ENCODE assay signal across 9 mouse cellular contexts in genomic region chr9:32710987-32711652, GRCm38 (mm10).
A peak's percentile ranks its signal among the peaks of the same experiment; 100 is the strongest.
DNase-seq lines count a peak whose midpoint lies in the region; ATAC-seq and TF ChIP-seq lines count a peak whose summit lies in the region.
"Had no signal": no experiment of that assay in that cellular context is flagged by ENCODE, and none has a peak within 500 bp of the region (broad histone marks: within the 10 kb centered on the region; RNA-seq: fewer than 3 reads in every experiment).

No protein-coding gene starts in this region.

- TF ChIP-seq CTCF in lung, adult 2 months (IDR thresholded peaks at IDR 0.05; ENCODE audit: insufficient read depth, low read length) = no peak

- DNase-seq in embryonic facial prominence, embryonic 14.5 days (ENCODE audit: low spot score) = peak; percentile 59
- no peak for DNase-seq in embryonic facial prominence, embryonic 10.5 days (ENCODE audit: low spot score)
- DNase-seq in lung, adult 2 months = no peak
- DNase-seq in cerebellum, adult 18-20 months = no peak

- H3K27me3 ChIP-seq in embryonic facial prominence, embryonic 14.5 days (replicated peaks; ENCODE audit: control insufficient read depth, insufficient read depth, low read length) = no peaks in the 10 kb centered on the region
- H3K27me3 ChIP-seq in embryonic facial prominence, embryonic 10.5 days (replicated peaks; ENCODE audit: low read depth, poor library complexity, severe bottlenecking) = 0 out of 2 replicates have a peak, but pooled peaks cover 5% of the 10 kb centered on the region
- H3K27me3 ChIP-seq in lung, embryonic 15.5 days = no peaks in the 10 kb centered on the region
- no peaks in the 10 kb centered on the region for H3K27me3 ChIP-seq in limb, embryonic 15.5 days
- H3K27me3 ChIP-seq in hindbrain, embryonic 12.5 days = peaks cover 34% of the 10 kb centered on the region
- H3K27me3 ChIP-seq: embryonic facial prominence, embryonic 12.5 days had no signal

- no peak overlapping the region for H3K27ac ChIP-seq in embryonic facial prominence, embryonic 14.5 days (replicated peaks; ENCODE audit: low read depth, low read length)
- no peak overlapping the region for H3K27ac ChIP-seq in embryonic facial prominence, embryonic 10.5 days (replicated peaks)
- H3K27ac ChIP-seq in lung, embryonic 15.5 days = peak overlapping the region; percentile 20; the same call in 1 of the 2 replicates
- peak overlapping the region; percentile 46 for H3K27ac ChIP-seq in brown adipose tissue, adult 24 weeks (replicated peaks; ENCODE audit: low read depth, low read length)
- peak overlapping the region; percentile 35 for H3K27ac ChIP-seq in limb, embryonic 15.5 days
- no peak overlapping the region; the same call in 1 of the 2 replicates for H3K27ac ChIP-seq in hindbrain, embryonic 12.5 days
- H3K27ac ChIP-seq: embryonic facial prominence, embryonic 12.5 days had no signal

- ATAC-seq in embryonic facial prominence, embryonic 14.5 days (ENCODE audit: low read depth) = no peak
- peak; percentile 23; the same call in 1 of the 2 replicates for ATAC-seq in lung, embryonic 15.5 days (ENCODE audit: borderline replicate concordance, extremely low read depth, low FRiP score, low TSS enrichment)
- ATAC-seq in limb, embryonic 15.5 days (ENCODE audit: insufficient number of reproducible peaks, low FRiP score, low TSS enrichment, low read depth) = 0 out of 2 replicates have a peak, but pooled peaks have one; percentile 30
- ATAC-seq in hindbrain, embryonic 12.5 days (ENCODE audit: low FRiP score) = no peak

- H3K9ac ChIP-seq in embryonic facial prominence, embryonic 14.5 days (ENCODE audit: low read depth, low read length) = no peak overlapping the region
- no peak overlapping the region for H3K9ac ChIP-seq in lung, embryonic 15.5 days
- no peak overlapping the region for H3K9ac ChIP-seq in limb, embryonic 15.5 days
- no peak overlapping the region for H3K9ac ChIP-seq in hindbrain, embryonic 12.5 days
- H3K9ac ChIP-seq: embryonic facial prominence, embryonic 12.5 days had no signal

- H3K4me3 ChIP-seq in embryonic facial prominence, embryonic 14.5 days (ENCODE audit: low read depth, low read length) = no peak overlapping the region
- no peak overlapping the region for H3K4me3 ChIP-seq in embryonic facial prominence, embryonic 10.5 days
- no peak overlapping the region for H3K4me3 ChIP-seq in lung, embryonic 15.5 days
- H3K4me3 ChIP-seq in lung, adult 2 months (replicated peaks; ENCODE audit: extremely low read depth, low read depth, low read length) = no peak overlapping the region
- H3K4me3 ChIP-seq in brown adipose tissue, adult 24 weeks (ENCODE audit: insufficient read depth, low read depth, low read length) = no peak overlapping the region
- H3K4me3 ChIP-seq in limb, embryonic 15.5 days = no peak overlapping the region
- no peak overlapping the region for H3K4me3 ChIP-seq in hindbrain, embryonic 12.5 days
- H3K4me3 ChIP-seq: embryonic facial prominence, embryonic 12.5 days had no signal

- peaks cover 69% of the 10 kb centered on the region for H3K4me1 ChIP-seq in embryonic facial prominence, embryonic 14.5 days (ENCODE audit: control insufficient read depth, insufficient read depth, low read length)
- H3K4me1 ChIP-seq in embryonic facial prominence, embryonic 10.5 days = peaks cover 86% of the 10 kb centered on the region
- H3K4me1 ChIP-seq in lung, embryonic 15.5 days = peaks cover 84% of the 10 kb centered on the region
- peaks cover 61% of the 10 kb centered on the region for H3K4me1 ChIP-seq in lung, adult 2 months (ENCODE audit: control insufficient read depth, insufficient read depth, low read length)
- H3K4me1 ChIP-seq in brown adipose tissue, adult 24 weeks (ENCODE audit: control insufficient read depth, insufficient read depth, insufficient read length, low read length) = peaks cover 55% of the 10 kb centered on the region
- peaks cover 71% of the 10 kb centered on the region for H3K4me1 ChIP-seq in limb, embryonic 15.5 days
- H3K4me1 ChIP-seq in hindbrain, embryonic 12.5 days = peaks cover 11% of the 10 kb centered on the region

- WGBS in embryonic facial prominence, embryonic 14.5 days = 63% methylated on average over 12 of the region's 12 CpGs
- 85% methylated on average over 12 of the region's 12 CpGs for WGBS in embryonic facial prominence, embryonic 10.5 days
- 43% methylated on average over 12 of the region's 12 CpGs for WGBS in lung, embryonic 15.5 days
- 34% methylated on average over 12 of the region's 12 CpGs for WGBS in lung, adult 2 months
- WGBS in limb, embryonic 15.5 days = 35% methylated on average over 12 of the region's 12 CpGs
- 76% methylated on average over 12 of the region's 12 CpGs for WGBS in hindbrain, embryonic 12.5 days

- no peak overlapping the region for H3K4me2 ChIP-seq in embryonic facial prominence, embryonic 14.5 days (ENCODE audit: low read depth, low read length)
- no peak overlapping the region for H3K4me2 ChIP-seq in lung, embryonic 15.5 days
- H3K4me2 ChIP-seq in limb, embryonic 15.5 days = 0 out of 2 replicates have a peak overlapping the region, but pooled peaks have one; percentile 4
- H3K4me2 ChIP-seq in hindbrain, embryonic 12.5 days (replicated peaks) = no peak overlapping the region
- H3K4me2 ChIP-seq: embryonic facial prominence, embryonic 12.5 days had no signal

- H3K36me3 ChIP-seq in embryonic facial prominence, embryonic 14.5 days (ENCODE audit: control insufficient read depth, insufficient read depth, low read length) = no peaks in the 10 kb centered on the region
- H3K36me3 ChIP-seq in embryonic facial prominence, embryonic 10.5 days (replicated peaks) = 0 out of 2 replicates have a peak, but pooled peaks cover under 1% of the 10 kb centered on the region
- no peaks in the 10 kb centered on the region for H3K36me3 ChIP-seq in lung, embryonic 15.5 days
- no peaks in the 10 kb centered on the region for H3K36me3 ChIP-seq in limb, embryonic 15.5 days
- H3K36me3 ChIP-seq in hindbrain, embryonic 12.5 days = no peaks in the 10 kb centered on the region
- H3K36me3 ChIP-seq: embryonic facial prominence, embryonic 12.5 days had no signal

- no peak for TF ChIP-seq POLR2A in lung, adult 2 months (IDR thresholded peaks at IDR 0.05; ENCODE audit: borderline replicate concordance, extremely low read depth, low read depth, low read length)

- H3K9me3 ChIP-seq in embryonic facial prominence, embryonic 14.5 days (ENCODE audit: control insufficient read depth, low read length) = no peaks in the 10 kb centered on the region
- no peaks in the 10 kb centered on the region for H3K9me3 ChIP-seq in embryonic facial prominence, embryonic 10.5 days
- no peaks in the 10 kb centered on the region for H3K9me3 ChIP-seq in lung, embryonic 15.5 days
- H3K9me3 ChIP-seq in limb, embryonic 15.5 days = no peaks in the 10 kb centered on the region
- peaks cover 10% of the 10 kb centered on the region for H3K9me3 ChIP-seq in hindbrain, embryonic 12.5 days (replicated peaks)
- H3K9me3 ChIP-seq: embryonic facial prominence, embryonic 12.5 days had no signal

Comparison
In these comparisons a context has a peak if more than half of its experiments do, and no peak if none do; other contexts are left out.
1. ATAC-seq: peak in lung, embryonic 15.5 days (single experiment) and limb, embryonic 15.5 days (single experiment); none in embryonic facial prominence, embryonic 14.5 days (single experiment) and hindbrain, embryonic 12.5 days (single experiment).
2. H3K27ac ChIP-seq: peak in lung, embryonic 15.5 days (single experiment), brown adipose tissue, adult 24 weeks (single experiment) and limb, embryonic 15.5 days (single experiment); none in embryonic facial prominence, embryonic 14.5 days (single experiment), embryonic facial prominence, embryonic 10.5 days (single experiment) and hindbrain, embryonic 12.5 days (single experiment).